Mouse (Mus musculus) C2C12 (cell line): Measurements from ENCODE around the gene Sdc1.

Experiments used
- CTCF ChIP-seq: IDR thresholded peaks from one replicate; pipeline ENCODE4 v1.5.1; 2011; ENCODE audit not compliant: control insufficient read depth, insufficient read depth, insufficient read length
- MYOD1 ChIP-seq: IDR thresholded peaks from one replicate; pipeline ENCODE4 v1.6.1; 2011; ENCODE audit warnings: low read depth; ENCODE audit not compliant: control insufficient read depth, insufficient read length

- TF ChIP-seq CTCF (no peak), MYOD1 (no peak)
These were observed 40.9 kb downstream of the Sdc1 start for GRCm38 (mm10) chr12:8811894-8812560.
